Mouse (Mus musculus) heart, embryonic 10.5 days (tissue): Measurements from ENCODE around the gene Mansc4. TPM values are rescaled to one million over a fixed set of nuclear protein-coding genes. Genes with fewer than 3 reads are reported as not detected.
A peak's percentile ranks its signal among the peaks of the same experiment; 100 is the strongest.

Source experiments
- DNase-seq: peaks from one replicate; pipeline ENCODE4 v3.0.0-alpha.2; 2017; ENCODE audit warnings: low spot score
- H3K27ac ChIP-seq: fragments of 300-500 bp; sonication (generic); 2 replicates; pipeline ENCODE4 v1.5.1; 2016; ENCODE audit warnings: mild to moderate bottlenecking
- H3K27me3 ChIP-seq: fragments of 300-500 bp; sonication (generic); 2 replicates; pipeline ENCODE4 v1.6.1; 2016; ENCODE audit warnings: mild to moderate bottlenecking; ENCODE audit not compliant: poor library complexity, insufficient read depth, severe bottlenecking
- H3K36me3 ChIP-seq: fragments of 300-500 bp; sonication (generic); 2 replicates; pipeline ENCODE4 v1.6.1; 2016; ENCODE audit warnings: mild to moderate bottlenecking, moderate library complexity
- H3K4me1 ChIP-seq: fragments of 300-500 bp; sonication (generic); 2 replicates; pipeline ENCODE4 v1.6.1; 2016; ENCODE audit warnings: mild to moderate bottlenecking
- H3K4me3 ChIP-seq: fragments of 300-500 bp; sonication (generic); 2 replicates; pipeline ENCODE4 v1.5.1; 2016; ENCODE audit warnings: mild to moderate bottlenecking, moderate library complexity
- H3K9me3 ChIP-seq: fragments of 300-500 bp; sonication (generic); 2 replicates; pipeline ENCODE4 v1.6.1; 2016; ENCODE audit warnings: mild to moderate bottlenecking, moderate library complexity
- WGBS: fragments of 180-500 bp; shearing (Covaris S2); methylation state at CpG from one replicate; pipeline ENCODE4 v1.1.7; 2016; 5-methylcytosine and 5-hydroxymethylcytosine counted together
- polyA plus RNA-seq: library from polyadenylated mRNA; unstranded; fragments of >200 nt; fragmentation: Nextera tagmentation; extraction: Ambion mirVana; gene quantifications from 2 replicates; pipeline ENCODE4 v1.2.1, GENCODE M21; 2016

The Mansc4 gene
- polyA plus RNA-seq, 1 experiment from 2014 or later: 0.59 TPM

- H3K27me3 ChIP-seq: no peaks in the 10 kb centered on the region
- peaks cover 19% of the 10 kb centered on the region for H3K36me3 ChIP-seq
- peaks cover 44% of the 10 kb centered on the region for H3K4me1 ChIP-seq
- 89% methylated on average over 4 of the region's 4 CpGs for WGBS
- no peak overlapping the region for H3K4me3 ChIP-seq
- no peak for DNase-seq
- no peak overlapping the region for H3K27ac ChIP-seq
- no peaks in the 10 kb centered on the region for H3K9me3 ChIP-seq
Measured at GRCm38 (mm10) chr6:147096109-147096508, 9.3 kb upstream of the Mansc4 start.

- no peak overlapping the region for H3K27ac ChIP-seq
- H3K4me3 ChIP-seq: no peak overlapping the region
- peak; percentile 47 for DNase-seq
- H3K9me3 ChIP-seq: no peaks in the 10 kb centered on the region
- H3K27me3 ChIP-seq: peaks cover 8% of the 10 kb centered on the region
- peaks cover 19% of the 10 kb centered on the region for H3K36me3 ChIP-seq
- 83% methylated on average over 7 of the region's 7 CpGs for WGBS
- H3K4me1 ChIP-seq: peaks cover 39% of the 10 kb centered on the region
Measured at GRCm38 (mm10) chr6:147094771-147095170, 7.9 kb upstream of the Mansc4 start.

GRCm38 (mm10) chr6:147092136-147092535, 5.3 kb upstream of the Mansc4 start:
- no peak for DNase-seq
- Histone ChIP-seq H3K27me3 (peaks cover 22% of the 10 kb centered on the region), H3K4me3 (peak overlapping the region; percentile 87), H3K36me3 (peaks cover 13% of the 10 kb centered on the region), H3K27ac (peak overlapping the region; percentile 95), H3K4me1 (peaks cover 26% of the 10 kb centered on the region), H3K9me3 (no peaks in the 10 kb centered on the region)
- WGBS: 1% methylated on average over 15 of the region's 15 CpGs

GRCm38 (mm10) chr6:147091136-147092120, 4.6 kb upstream of the Mansc4 start, which contains the start of gene Klhl42:
TSS of gene Klhl42 (plus strand) at chr6:147091379.
- Histone ChIP-seq H3K27ac (peak within 1 kb of the TSS; percentile 95), H3K4me1 (peaks cover 33% of the 10 kb centered on the region), H3K36me3 (peaks cover 13% of the 10 kb centered on the region), H3K4me3 (peak within 1 kb of the TSS; percentile 87), H3K27me3 (peaks cover 22% of the 10 kb centered on the region), H3K9me3 (no peaks in the 10 kb centered on the region)
- peak; percentile 90 for DNase-seq
- WGBS: under 1% methylated on average over 99 of the region's 99 CpGs

GRCm38 (mm10) chr6:147090191-147090590, 3.4 kb upstream of the Mansc4 start:
- Histone ChIP-seq H3K27ac (no peak overlapping the region), H3K4me3 (peak overlapping the region; percentile 87), H3K4me1 (peaks cover 36% of the 10 kb centered on the region), H3K9me3 (no peaks in the 10 kb centered on the region), H3K36me3 (0 out of 2 replicates have a peak, but pooled peaks cover 4% of the 10 kb centered on the region), H3K27me3 (peaks cover 22% of the 10 kb centered on the region)
- 70% methylated on average over 5 of the region's 5 CpGs for WGBS
- DNase-seq: no peak

GRCm38 (mm10) chr6:147088517-147088916, 1.7 kb upstream of the Mansc4 start:
- no peak overlapping the region for H3K27ac ChIP-seq
- no peaks in the 10 kb centered on the region for H3K36me3 ChIP-seq
- no peak overlapping the region for H3K4me3 ChIP-seq
- WGBS: 81% methylated on average over 3 of the region's 3 CpGs
- peaks cover 31% of the 10 kb centered on the region for H3K4me1 ChIP-seq
- DNase-seq: no peak
- H3K27me3 ChIP-seq: peaks cover 22% of the 10 kb centered on the region
- no peaks in the 10 kb centered on the region for H3K9me3 ChIP-seq

GRCm38 (mm10) chr6:147087736-147088135, 904 bp upstream of the Mansc4 start:
- H3K27ac ChIP-seq: no peak overlapping the region
- WGBS: 36% methylated on average over 7 of the region's 7 CpGs
- no peak for DNase-seq
- H3K27me3 ChIP-seq: peaks cover 22% of the 10 kb centered on the region
- no peaks in the 10 kb centered on the region for H3K9me3 ChIP-seq
- no peak overlapping the region for H3K4me3 ChIP-seq
- peaks cover 28% of the 10 kb centered on the region for H3K4me1 ChIP-seq
- no peaks in the 10 kb centered on the region for H3K36me3 ChIP-seq

- Histone ChIP-seq H3K27me3 (peaks cover 22% of the 10 kb centered on the region), H3K4me1 (peaks cover 10% of the 10 kb centered on the region), H3K36me3 (no peaks in the 10 kb centered on the region), H3K27ac (no peak overlapping the region), H3K9me3 (no peaks in the 10 kb centered on the region), H3K4me3 (no peak overlapping the region)
- DNase-seq: no peak
- 43% methylated on average over 7 of the region's 7 CpGs for WGBS
Measured at GRCm38 (mm10) chr6:147085398-147086040, 1.3 kb downstream of the Mansc4 start.

GRCm38 (mm10) chr6:147079919-147080318, 6.9 kb downstream of the Mansc4 start:
- Histone ChIP-seq H3K4me3 (no peak overlapping the region), H3K4me1 (no peaks in the 10 kb centered on the region), H3K36me3 (peaks cover 14% of the 10 kb centered on the region), H3K27ac (no peak overlapping the region), H3K27me3 (no peaks in the 10 kb centered on the region), H3K9me3 (no peaks in the 10 kb centered on the region)
- WGBS: 89% methylated on average over 10 of the region's 10 CpGs
- no peak for DNase-seq

GRCm38 (mm10) chr6:147076878-147077277, 10.0 kb downstream of the Mansc4 start:
- H3K9me3 ChIP-seq: no peaks in the 10 kb centered on the region
- peaks cover 28% of the 10 kb centered on the region for H3K36me3 ChIP-seq
- WGBS: 76% methylated on average over 8 of the region's 8 CpGs
- DNase-seq: no peak
- no peak overlapping the region for H3K27ac ChIP-seq
- H3K27me3 ChIP-seq: no peaks in the 10 kb centered on the region
- no peaks in the 10 kb centered on the region for H3K4me1 ChIP-seq
- H3K4me3 ChIP-seq: no peak overlapping the region

- no peaks in the 10 kb centered on the region for H3K4me1 ChIP-seq
- no peak for DNase-seq
- WGBS: 77% methylated on average over 5 of the region's 5 CpGs
- no peaks in the 10 kb centered on the region for H3K9me3 ChIP-seq
- H3K27me3 ChIP-seq: no peaks in the 10 kb centered on the region
- H3K27ac ChIP-seq: no peak overlapping the region
- H3K4me3 ChIP-seq: no peak overlapping the region
- H3K36me3 ChIP-seq: peaks cover 38% of the 10 kb centered on the region
Measured at GRCm38 (mm10) chr6:147075808-147076387, 10.9 kb downstream of the Mansc4 start.

- H3K9me3 ChIP-seq: no peaks in the 10 kb centered on the region
- H3K4me3 ChIP-seq: no peak overlapping the region
- no peak for DNase-seq
- H3K36me3 ChIP-seq: peaks cover 72% of the 10 kb centered on the region
- H3K27me3 ChIP-seq: no peaks in the 10 kb centered on the region
- 90% methylated on average over 6 of the region's 6 CpGs for WGBS
- H3K27ac ChIP-seq: no peak overlapping the region
- H3K4me1 ChIP-seq: no peaks in the 10 kb centered on the region
Measured at GRCm38 (mm10) chr6:147064944-147065261, 21.9 kb downstream of the Mansc4 start.
